Mouse (Mus musculus): ENCODE data around the gene 2310030G06Rik.

DNA sequence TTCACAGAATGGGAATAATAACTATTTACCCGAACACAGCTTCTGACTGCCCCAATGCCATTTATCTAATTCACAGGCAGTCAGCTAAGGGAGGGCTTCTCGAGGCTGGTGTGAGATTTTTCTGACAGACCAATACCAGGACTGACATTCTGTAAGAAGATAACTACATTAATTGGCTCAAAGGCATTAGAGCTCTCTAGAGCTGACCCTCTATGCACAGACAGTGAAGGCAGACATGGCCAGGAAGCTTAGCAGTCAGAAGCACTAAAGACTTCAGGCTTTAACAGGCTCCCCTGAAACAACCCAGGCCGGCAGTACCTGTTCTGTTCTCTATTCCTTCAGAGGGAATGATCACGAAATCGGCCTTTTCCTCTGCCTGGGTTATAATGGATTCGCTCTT, 51.2 kb downstream of the 2310030G06Rik start:
- TF ChIP-seq CTCF (conservative IDR thresholded peaks at IDR 0.05; ENCODE audit: low read length), result no peak
- TF ChIP-seq NANOG (IDR thresholded peaks at IDR 0.05; ENCODE audit: borderline replicate concordance, low read length), result no peak
- TF ChIP-seq POU5F1 (IDR thresholded peaks at IDR 0.05; ENCODE audit: borderline replicate concordance, low read length), result no peak
